Mouse (Mus musculus): Measurements from ENCODE around the gene Gm9887. TPM values are rescaled to one million over a fixed set of nuclear protein-coding genes. Genes with fewer than 3 reads are reported as not detected.
A peak's percentile ranks its signal among the peaks of the same experiment; 100 is the strongest.
"Not testable (repeated sequence)": the region's sequence is repeated elsewhere in the genome, so short reads cannot be mapped to it uniquely, and the experiment has no call there.

Gm9887 gene
- polyA plus RNA-seq, 1 experiment: 0.23 TPM

- peak overlapping the region; percentile 81 for H3K4me3 ChIP-seq (replicated peaks)
- peaks cover 50% of the 10 kb centered on the region for H3K4me1 ChIP-seq (ENCODE audit: control insufficient read depth)
- H3K27me3 ChIP-seq (ENCODE audit: control insufficient read depth): no peaks in the 10 kb centered on the region
- TF ChIP-seq TAL1 (IDR thresholded peaks at IDR 0.05; ENCODE audit: low read length) (no peak), GATA1 (IDR thresholded peaks at IDR 0.05; ENCODE audit: low read length) (no peak)
- H3K36me3 ChIP-seq (ENCODE audit: control insufficient read depth): no peaks in the 10 kb centered on the region
- H3K9me3 ChIP-seq (ENCODE audit: control insufficient read depth, low read length): no peaks in the 10 kb centered on the region
Observed at GRCm38 (mm10) chr12:69363899-69364762, 8.1 kb downstream of the Gm9887 start.

GRCm38 (mm10) chr12:69363110-69363509 lies 9.1 kb downstream of the Gm9887 start:
- not testable (repeated sequence) for H3K9me3 ChIP-seq (ENCODE audit: control insufficient read depth, low read length); H3K27me3 ChIP-seq (ENCODE audit: control insufficient read depth); H3K36me3 ChIP-seq (ENCODE audit: control insufficient read depth)
- Histone ChIP-seq H3K4me1 (ENCODE audit: control insufficient read depth) (peaks cover 50% of the 10 kb centered on the region), H3K4me3 (replicated peaks) (peak overlapping the region; percentile 81)

GRCm38 (mm10) chr12:69362388-69362787 lies 9.9 kb downstream of the Gm9887 start:
- H3K36me3 ChIP-seq (ENCODE audit: control insufficient read depth): no peaks in the 10 kb centered on the region
- TF ChIP-seq TAL1 (IDR thresholded peaks at IDR 0.05; ENCODE audit: low read length): no peak
- TF ChIP-seq GATA1 (IDR thresholded peaks at IDR 0.05; ENCODE audit: low read length): no peak
- peak overlapping the region; percentile 81 for H3K4me3 ChIP-seq (replicated peaks)
- no peaks in the 10 kb centered on the region for H3K9me3 ChIP-seq (ENCODE audit: control insufficient read depth, low read length)
- peaks cover 52% of the 10 kb centered on the region for H3K4me1 ChIP-seq (ENCODE audit: control insufficient read depth)
- no peaks in the 10 kb centered on the region for H3K27me3 ChIP-seq (ENCODE audit: control insufficient read depth)

GRCm38 (mm10) chr12:69361919-69362318 lies 10.3 kb downstream of the Gm9887 start:
- no peak for TF ChIP-seq TAL1 (IDR thresholded peaks at IDR 0.05; ENCODE audit: low read length)
- TF ChIP-seq GATA1 (IDR thresholded peaks at IDR 0.05; ENCODE audit: low read length): no peak
- Histone ChIP-seq H3K36me3 (ENCODE audit: control insufficient read depth) (no peaks in the 10 kb centered on the region), H3K27me3 (ENCODE audit: control insufficient read depth) (no peaks in the 10 kb centered on the region), H3K9me3 (ENCODE audit: control insufficient read depth, low read length) (no peaks in the 10 kb centered on the region), H3K4me1 (ENCODE audit: control insufficient read depth) (peaks cover 54% of the 10 kb centered on the region), H3K4me3 (replicated peaks) (peak overlapping the region; percentile 81)

GRCm38 (mm10) chr12:69360997-69361899 lies 11.0 kb downstream of the Gm9887 start:
- H3K4me3 ChIP-seq (replicated peaks): peak overlapping the region; percentile 81
- not testable (repeated sequence) for H3K9me3 ChIP-seq (ENCODE audit: control insufficient read depth, low read length); H3K27me3 ChIP-seq (ENCODE audit: control insufficient read depth); H3K36me3 ChIP-seq (ENCODE audit: control insufficient read depth)
- peaks cover 52% of the 10 kb centered on the region for H3K4me1 ChIP-seq (ENCODE audit: control insufficient read depth)

GRCm38 (mm10) chr12:69360655-69360996 lies 11.6 kb downstream of the Gm9887 start:
- TF ChIP-seq GATA1 (IDR thresholded peaks at IDR 0.05; ENCODE audit: low read length): no peak
- no peak for TF ChIP-seq TAL1 (IDR thresholded peaks at IDR 0.05; ENCODE audit: low read length)
- Histone ChIP-seq H3K4me1 (ENCODE audit: control insufficient read depth) (peaks cover 50% of the 10 kb centered on the region), H3K9me3 (ENCODE audit: control insufficient read depth, low read length) (no peaks in the 10 kb centered on the region), H3K27me3 (ENCODE audit: control insufficient read depth) (no peaks in the 10 kb centered on the region), H3K36me3 (ENCODE audit: control insufficient read depth) (no peaks in the 10 kb centered on the region), H3K4me3 (replicated peaks) (no peak overlapping the region)

- peaks cover 24% of the 10 kb centered on the region for H3K4me1 ChIP-seq (ENCODE audit: control insufficient read depth)
- no peaks in the 10 kb centered on the region for H3K9me3 ChIP-seq (ENCODE audit: control insufficient read depth, low read length)
- H3K36me3 ChIP-seq (ENCODE audit: control insufficient read depth): peaks cover 29% of the 10 kb centered on the region
- no peak for TF ChIP-seq TAL1 (IDR thresholded peaks at IDR 0.05; ENCODE audit: low read length)
- no peak for TF ChIP-seq GATA1 (IDR thresholded peaks at IDR 0.05; ENCODE audit: low read length)
- H3K4me3 ChIP-seq (replicated peaks): peak overlapping the region; percentile 100
- no peaks in the 10 kb centered on the region for H3K27me3 ChIP-seq (ENCODE audit: control insufficient read depth)
Observed at GRCm38 (mm10) chr12:69357300-69357646, 15.0 kb downstream of the Gm9887 start.

GRCm38 (mm10) chr12:69356546-69357299 lies 15.5 kb downstream of the Gm9887 start, which contains the start of gene Nemf:
Nemf (minus strand) TSS chr12:69357165.
- TF ChIP-seq GATA1 (IDR thresholded peaks at IDR 0.05; ENCODE audit: low read length) (no peak), TAL1 (IDR thresholded peaks at IDR 0.05; ENCODE audit: low read length) (no peak)
- peak within 1 kb of the TSS; percentile 100 for H3K4me3 ChIP-seq (replicated peaks)
- peaks cover 35% of the 10 kb centered on the region for H3K36me3 ChIP-seq (ENCODE audit: control insufficient read depth)
- peaks cover 18% of the 10 kb centered on the region for H3K4me1 ChIP-seq (ENCODE audit: control insufficient read depth)
- H3K9me3 ChIP-seq (ENCODE audit: control insufficient read depth, low read length): no peaks in the 10 kb centered on the region
- no peaks in the 10 kb centered on the region for H3K27me3 ChIP-seq (ENCODE audit: control insufficient read depth)

GRCm38 (mm10) chr12:69351685-69352084 lies 20.6 kb downstream of the Gm9887 start:
- Histone ChIP-seq H3K36me3 (ENCODE audit: control insufficient read depth) (peaks cover 74% of the 10 kb centered on the region), H3K27me3 (ENCODE audit: control insufficient read depth) (no peaks in the 10 kb centered on the region), H3K9me3 (ENCODE audit: control insufficient read depth, low read length) (no peaks in the 10 kb centered on the region), H3K4me1 (ENCODE audit: control insufficient read depth) (peaks cover 10% of the 10 kb centered on the region), H3K4me3 (replicated peaks) (no peak overlapping the region)
- TF ChIP-seq GATA1 (IDR thresholded peaks at IDR 0.05; ENCODE audit: low read length): no peak
- no peak for TF ChIP-seq TAL1 (IDR thresholded peaks at IDR 0.05; ENCODE audit: low read length)
